Mouse (Mus musculus) telencephalon, adult 2 months (tissue): ENCODE data around the gene Slc7a12.

Experiments
- DNase-seq: peaks from one replicate; pipeline ENCODE4 v3.0.0-alpha.2; 2011; ENCODE audit warnings: low read depth, low spot score

The Slc7a12 gene

DNA sequence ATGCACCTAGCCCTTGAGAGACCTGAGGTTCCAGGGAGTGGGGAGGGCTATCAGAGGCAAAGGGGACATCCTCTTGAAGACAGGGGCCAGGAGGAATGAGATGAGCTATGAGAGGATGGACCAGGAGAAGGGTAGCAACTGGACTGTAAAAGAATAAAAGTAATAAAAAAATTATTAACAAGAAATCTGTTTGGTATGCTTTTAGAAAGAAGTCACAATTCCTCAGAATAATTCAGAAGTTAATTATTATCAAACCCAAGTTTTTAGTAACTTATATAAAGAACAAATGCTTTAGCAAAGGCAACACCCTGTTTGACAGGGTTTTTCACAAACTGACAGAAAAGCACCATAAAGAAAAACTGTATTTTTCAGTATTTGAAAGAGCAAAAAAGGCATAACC, at the start of gene Slc7a12:
TSS of gene Slc7a12 (plus strand) at position 301 of the 400 bp plus-strand sequence.
- DNase-seq, result no peak

DNA sequence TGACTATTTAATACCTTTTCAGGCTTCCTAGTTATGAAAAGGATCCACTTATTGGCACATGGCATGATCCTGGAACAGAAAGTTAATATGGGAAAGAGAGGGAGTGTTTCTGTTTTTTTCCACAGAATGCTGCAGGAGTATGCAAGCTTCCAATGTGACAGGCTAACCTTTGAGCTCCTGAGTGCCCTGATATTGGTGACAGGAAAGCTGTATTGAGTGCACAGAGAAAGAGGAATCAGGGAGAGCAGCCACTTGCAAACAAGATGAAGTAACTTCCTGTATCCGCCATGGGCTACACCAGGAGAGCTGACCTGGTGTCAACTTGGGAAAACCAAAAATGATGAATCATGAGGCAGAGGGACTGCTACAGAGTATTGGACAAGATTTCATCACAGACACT, 48.1 kb upstream of the Slc7a12 start:
- no peak for DNase-seq

DNA sequence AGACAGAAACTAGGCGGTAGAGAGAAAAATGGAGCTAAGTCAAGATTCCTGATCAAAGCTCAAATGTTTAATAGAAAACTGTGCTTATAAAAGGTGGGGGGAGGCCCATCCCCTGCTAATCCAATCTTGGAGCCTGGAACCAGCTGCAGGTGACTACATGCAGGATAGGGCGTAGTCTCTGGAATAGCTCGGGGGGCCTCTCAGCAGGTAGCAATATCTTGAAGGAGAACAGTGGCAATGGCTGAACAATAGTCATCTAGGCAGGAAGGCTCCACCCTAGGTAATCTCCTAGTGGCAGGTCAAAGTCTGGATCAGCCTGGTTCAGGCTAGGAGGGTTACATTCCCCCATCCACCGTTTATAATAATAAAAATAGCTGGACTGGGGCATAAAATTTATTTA, 34.5 kb upstream of the Slc7a12 start:
- no peak for DNase-seq

DNA sequence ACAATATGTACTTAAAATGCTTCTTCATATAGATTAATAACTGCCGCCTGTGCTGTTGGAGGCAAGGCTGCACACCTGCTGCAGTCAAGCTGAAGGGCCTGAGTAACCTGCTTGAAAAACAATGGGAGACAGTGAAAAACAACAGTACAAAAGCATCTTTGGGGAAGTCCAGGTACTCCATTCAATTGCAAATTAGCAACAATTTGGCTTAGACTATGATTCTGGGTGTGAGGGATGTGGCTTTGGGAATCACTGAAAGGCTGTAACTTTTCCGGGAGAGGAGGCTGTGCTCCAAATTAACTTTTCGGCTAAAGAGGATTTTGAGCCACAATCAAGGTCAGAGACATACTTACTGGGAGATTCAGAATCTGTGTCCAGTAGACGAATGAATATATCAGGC, 33.8 kb upstream of the Slc7a12 start:
- no peak for DNase-seq
